Mouse (Mus musculus) embryo, embryonic 9.5 days (tissue): ENCODE data around the gene Gm49320.

Experiments
- DNase-seq: peaks from one replicate; pipeline ENCODE4 v3.0.0-alpha.2; 2017; ENCODE audit errors: extremely low spot score

Gm49320 gene

GRCm38 (mm10) chr8:4238434-4239192 is at the start of gene Gm49320, which contains the start of gene Map2k7:
Gene Gm49320 (plus strand): TSS chr8:4238865.
Gene Map2k7 (plus strand): TSS chr8:4238740.
- peak; percentile 99 for DNase-seq

DNA sequence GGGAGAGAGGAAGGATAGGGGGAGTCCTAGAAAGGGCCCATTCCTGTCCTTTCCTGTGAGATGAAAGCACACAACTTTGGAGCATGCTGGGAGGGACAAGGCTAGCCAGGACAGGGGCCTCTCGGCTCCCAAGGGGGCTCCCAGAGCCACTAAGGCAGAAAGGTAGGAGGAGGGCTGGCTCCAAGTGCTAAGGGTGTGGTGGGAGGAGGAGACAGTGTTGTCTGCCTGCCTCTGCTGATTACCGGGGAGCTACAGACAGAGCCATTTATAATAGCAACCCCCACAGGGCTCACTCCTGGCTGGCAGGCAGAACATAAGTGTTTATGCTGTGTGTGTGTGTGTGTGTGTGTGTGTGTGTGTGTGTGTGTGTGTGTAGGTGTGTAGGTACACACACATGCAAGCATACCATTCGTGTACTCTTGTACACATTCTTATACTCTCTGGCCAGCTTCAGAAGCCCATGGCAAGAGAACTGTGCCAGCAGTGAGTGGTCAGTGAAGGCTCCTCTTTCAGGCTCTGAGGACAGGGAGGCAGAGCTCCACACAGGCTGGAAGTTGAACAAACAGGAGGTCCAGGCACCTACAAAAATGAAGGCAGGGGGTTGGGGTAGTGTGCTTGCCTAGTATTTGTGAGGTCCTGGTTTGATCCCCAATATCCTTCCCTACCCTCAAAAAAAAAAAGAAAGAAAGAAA is 49.5 kb upstream of the Gm49320 start:
- DNase-seq = no peak

DNA sequence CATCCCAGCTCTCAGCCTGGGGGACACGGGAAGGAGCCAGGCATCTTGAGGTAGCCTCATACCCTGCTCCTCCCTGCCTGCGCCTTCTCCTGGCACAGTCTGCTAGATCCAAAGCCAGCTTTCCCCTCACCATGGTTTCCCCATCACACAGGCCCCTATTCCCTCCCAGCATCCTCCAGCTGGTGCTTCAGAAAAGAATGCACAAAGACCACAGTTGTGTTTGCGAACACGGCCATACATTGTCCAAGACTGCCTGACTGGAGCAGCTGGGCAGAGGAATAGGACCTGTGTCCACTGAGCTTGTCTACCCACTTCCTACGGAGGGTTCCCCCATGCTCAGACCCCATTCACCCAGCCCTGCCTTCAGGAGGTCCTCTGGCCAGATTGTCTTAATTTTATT is 46.4 kb upstream of the Gm49320 start:
- DNase-seq = no peak

DNA sequence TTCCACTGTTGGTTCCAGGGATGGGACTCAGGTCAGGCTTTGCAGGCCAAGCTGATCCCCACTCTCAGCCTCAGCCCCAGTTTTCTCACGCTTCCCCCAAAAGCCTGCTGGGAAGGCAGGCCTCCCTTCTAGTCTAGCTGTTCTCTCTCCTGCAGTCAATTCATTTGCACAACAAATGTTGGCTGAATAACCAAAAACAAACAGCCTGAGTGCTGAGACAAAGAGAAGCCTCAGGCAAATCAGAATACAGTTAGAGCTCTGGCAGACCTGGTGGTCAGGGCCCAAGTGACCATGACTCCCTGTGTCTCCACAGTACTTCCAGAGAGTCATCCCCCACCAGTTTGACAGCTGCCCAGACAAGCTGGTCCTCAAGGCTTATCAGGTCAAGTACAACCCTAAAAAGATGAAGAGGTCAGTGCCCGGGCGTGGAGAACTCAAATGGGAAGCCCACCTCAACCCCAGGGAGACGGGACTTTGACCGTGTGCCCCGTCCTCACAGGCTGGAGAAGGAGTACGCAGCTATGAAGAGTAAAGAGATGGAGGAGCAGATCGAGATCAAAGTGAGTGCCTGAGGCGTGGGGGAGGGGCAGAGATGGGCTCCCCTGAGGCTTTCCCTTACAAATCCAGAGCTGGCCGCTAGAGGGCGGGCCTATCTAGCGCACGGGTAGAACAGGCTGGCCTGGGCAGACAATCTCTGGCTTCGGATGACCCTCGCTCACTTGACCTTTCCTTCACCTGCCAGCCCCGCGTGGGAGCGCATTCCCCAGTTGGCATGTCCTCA is 45.7 kb upstream of the Gm49320 start:
- peak; percentile 89 for DNase-seq

DNA sequence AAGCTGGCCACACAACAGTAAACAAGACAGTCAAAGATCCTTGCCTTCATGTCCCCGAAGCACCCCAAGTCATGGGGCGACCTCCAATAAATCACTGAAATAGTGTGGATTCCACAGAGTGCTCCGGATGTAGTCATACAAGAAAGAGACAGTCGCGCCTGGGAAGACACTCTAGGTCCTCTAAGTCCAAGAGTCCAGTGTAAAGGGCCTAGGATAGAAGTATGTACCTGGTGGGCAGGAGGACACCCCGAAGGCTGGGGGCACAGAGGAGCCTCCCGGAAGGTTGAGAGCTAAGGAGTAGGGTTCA is 45.1 kb upstream of the Gm49320 start:
- no peak for DNase-seq

DNA sequence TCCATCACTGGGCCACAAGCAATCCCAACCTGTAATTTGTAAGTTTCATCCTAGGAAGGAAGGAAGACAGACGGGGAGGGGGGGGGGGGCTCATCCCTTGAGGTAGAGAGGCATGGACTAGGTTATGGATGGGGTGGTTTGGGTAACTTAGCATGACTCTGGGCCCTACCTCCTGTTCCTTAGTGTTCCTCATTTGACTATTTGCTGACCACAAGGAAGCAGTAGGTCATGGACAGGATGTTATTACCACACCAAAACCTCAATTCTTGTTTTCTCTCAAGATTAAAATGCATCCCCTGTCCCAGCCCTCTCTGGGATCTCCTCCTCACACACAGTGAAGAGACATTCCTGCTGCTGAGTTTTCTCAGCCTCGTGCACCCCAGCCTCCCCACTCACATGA is 37.3 kb upstream of the Gm49320 start:
- no peak for DNase-seq

- DNase-seq = no peak
Measured at GRCm38 (mm10) chr8:4205246-4206123, 33.2 kb upstream of the Gm49320 start.

DNA sequence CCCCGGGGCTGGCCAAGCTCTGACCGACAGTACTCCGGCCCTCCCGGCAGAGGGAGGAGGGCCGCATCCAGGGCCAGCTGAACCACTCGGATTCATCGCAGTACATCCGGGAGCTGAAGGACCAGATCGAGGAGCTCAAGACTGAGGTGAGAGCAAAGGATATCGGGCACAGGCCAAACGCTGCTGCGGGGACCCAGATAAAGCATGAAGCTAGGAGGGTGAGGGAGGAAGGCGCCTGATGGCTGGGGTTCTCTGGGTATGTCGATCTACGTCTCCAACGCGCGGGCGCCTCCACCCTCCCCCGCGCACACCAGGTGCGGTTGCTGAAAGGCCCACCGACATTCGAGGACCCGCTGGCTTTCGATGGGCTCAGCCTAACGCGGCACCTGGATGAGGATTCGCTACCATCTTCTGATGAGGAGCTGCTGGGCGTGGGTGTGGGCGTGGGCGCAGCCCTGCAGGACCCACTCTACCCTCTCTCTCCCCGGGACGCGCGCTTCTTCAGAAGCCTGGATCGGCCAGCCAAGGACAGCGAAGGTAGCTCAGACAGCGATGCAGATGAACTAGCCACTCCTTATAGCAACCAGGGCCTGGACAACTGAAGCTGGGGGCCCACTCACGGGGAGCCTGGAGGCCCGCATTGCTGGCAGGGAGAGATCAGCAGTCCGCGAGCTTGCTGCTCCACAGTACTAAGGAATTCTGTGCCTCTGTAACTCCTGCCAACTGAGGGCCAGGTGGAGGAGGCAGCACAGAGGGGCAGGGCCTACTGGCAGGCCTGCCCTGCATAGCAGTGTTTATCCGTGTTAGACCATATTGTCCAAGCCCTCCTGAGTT is 32.3 kb upstream of the Gm49320 start:
- DNase-seq = no peak

DNA sequence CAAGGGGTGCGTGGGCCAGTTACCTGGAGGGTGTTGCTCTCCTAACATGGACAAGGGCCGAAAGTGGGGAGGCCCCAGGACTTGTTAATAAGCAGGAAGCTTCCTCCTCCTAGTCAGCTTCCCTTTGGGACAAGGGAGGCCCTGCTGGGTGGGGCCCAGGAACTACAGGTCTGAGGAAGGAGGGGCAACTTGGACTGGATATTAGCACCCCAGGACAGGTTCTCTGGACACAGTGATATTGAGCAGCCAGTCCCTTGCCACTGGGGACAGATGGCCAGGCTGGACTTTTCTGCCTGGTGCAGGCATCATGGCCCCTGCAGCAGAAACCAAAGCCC is 31.7 kb upstream of the Gm49320 start:
- DNase-seq = no peak

DNA sequence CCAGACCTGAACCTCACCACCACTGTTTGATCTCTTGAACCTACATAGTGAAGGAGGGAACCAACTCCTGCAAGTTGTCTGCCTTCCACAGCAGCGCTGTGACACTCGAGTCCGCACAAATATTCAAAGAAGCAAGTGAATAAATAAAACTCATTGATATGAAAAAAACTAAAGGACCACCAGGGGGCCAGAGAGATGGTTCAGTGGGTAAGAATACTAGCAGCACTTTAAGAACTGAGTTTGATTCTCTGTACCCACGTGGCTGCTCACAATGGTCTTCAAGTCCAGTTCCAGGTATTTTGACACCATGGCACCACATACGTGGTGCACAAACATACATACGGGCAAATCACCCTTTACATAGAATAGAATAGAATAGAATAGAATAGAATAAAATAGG is 27.6 kb upstream of the Gm49320 start:
- DNase-seq = no peak

DNA sequence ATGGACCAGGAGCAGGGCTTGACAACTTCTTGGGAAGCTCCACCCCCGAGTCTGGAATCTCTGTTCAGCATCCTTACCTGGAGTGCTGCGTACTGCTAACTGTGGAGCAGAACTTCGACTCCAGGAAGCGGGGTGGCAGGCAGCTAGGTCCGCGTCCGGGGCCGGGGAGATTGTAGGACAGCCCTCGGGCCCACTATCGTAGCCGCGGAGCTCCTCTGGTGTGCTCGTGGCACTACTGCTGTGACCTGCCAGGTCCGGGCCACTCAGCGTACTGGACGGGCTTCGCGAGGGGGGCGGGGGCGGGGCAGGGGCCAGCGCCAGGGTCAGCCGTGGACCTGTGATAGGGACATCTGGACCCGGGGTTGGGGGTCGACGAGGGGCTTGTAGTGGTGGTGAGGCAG is 25.9 kb upstream of the Gm49320 start:
- DNase-seq = no peak

- peak; percentile 75 for DNase-seq
Measured at GRCm38 (mm10) chr8:4213210-4214005, 25.3 kb upstream of the Gm49320 start.

GRCm38 (mm10) chr8:4214006-4214980 is 24.4 kb upstream of the Gm49320 start:
- DNase-seq = peak; percentile 71

DNA sequence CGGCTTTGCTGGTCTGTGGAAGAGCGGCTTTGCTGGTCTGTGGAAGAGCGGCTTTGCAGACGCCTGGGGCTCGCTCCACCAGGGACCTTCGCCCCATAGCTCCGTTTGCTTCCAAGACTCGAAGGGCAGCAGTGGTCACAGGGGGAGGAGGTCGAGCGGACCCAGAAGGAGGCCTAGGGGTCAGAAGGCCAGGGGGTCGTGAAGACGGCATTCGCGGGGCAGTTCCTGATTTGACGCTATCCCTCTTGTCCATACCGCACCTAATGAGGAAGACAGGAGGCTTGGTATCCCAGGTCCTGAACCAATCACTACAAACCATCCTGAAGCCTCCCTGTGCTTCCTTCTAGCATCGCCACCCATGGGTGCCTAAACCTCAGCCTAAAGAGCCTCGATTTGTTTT is 22.4 kb upstream of the Gm49320 start:
- no peak for DNase-seq

DNA sequence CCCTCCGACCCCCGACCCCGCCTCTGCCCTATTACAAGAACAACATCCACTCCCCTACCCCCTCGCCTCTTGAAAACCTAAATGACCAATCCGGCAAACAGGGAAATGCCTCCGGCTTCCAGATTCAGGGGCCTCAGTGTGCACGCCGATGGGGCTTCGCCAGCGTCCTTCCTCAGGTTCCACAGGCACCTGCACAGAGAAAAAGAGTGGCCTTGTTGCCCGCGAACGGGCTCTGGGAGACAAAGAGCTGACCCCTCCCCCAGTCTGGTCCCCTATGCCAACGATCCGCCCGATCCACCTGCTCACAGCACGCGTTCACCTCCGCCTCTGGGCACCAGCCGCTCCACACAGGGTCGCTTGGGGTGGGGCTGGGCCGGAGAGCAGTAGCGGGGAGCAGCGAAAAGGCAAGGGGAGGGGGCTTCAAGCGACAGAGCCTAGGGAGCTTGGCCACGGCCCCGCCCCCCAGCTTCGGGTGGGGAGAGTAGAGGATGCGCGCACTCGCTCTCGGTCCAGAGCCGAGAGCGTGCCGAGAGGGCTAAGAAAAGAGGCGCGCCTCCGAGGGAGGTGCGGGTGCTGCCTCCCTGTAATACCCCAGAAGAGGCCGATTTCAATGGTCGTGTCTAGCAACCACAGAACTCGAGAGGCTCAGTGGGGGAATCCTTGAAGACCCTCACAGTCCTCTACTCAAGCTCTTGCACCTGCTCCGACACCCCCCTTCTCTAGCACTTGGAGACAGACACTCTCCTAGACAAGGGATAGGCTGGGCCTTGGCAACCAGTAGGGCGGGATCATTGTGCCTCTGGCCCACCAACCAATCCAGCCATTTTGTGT is 21.7 kb upstream of the Gm49320 start, which contains the start of gene Prr36:
Gene Prr36, minus strand, starts transcription at position 669 of the 831 bp plus-strand sequence.
- peak; percentile 69 for DNase-seq

- no peak for DNase-seq
Measured at GRCm38 (mm10) chr8:4219617-4220016, 19.0 kb upstream of the Gm49320 start.

GRCm38 (mm10) chr8:4222059-4222458 is 16.6 kb upstream of the Gm49320 start:
- DNase-seq = no peak

DNA sequence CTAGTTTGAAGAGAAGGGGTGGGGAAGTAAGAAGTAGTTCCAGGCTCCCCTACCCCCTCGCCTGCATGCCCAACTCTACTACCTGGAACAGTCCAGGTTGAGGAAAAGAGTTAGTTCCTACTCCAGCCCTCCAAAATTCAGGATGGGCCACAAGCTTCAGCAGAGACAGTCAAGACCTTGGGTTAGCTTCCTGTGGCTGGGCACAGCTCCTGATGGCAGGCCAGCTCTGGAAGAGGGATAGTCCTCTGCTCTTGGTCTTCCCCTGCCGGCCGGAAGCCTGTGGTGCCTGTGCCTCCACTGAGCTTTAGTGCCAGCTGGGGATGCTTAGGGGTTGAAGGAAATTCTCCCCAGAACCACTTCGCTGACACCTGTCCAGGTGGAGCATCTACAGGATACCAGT is 12.3 kb upstream of the Gm49320 start:
- no peak for DNase-seq
